Mouse (Mus musculus) spleen, adult 2 months (tissue): ENCODE measurements around the gene Sfrp2.

Experiments used
- CTCF ChIP-seq: fragments of 200-500 bp; IDR thresholded peaks from 2 replicates; pipeline ENCODE4 v1.5.1; 2011; ENCODE audit warnings: mild to moderate bottlenecking, inconsistent platforms; ENCODE audit not compliant: insufficient read depth, insufficient read length, insufficient replicate concordance; ENCODE audit errors: extremely low read depth
- POLR2A ChIP-seq: fragments of 200-500 bp; IDR thresholded peaks from 2 replicates; pipeline ENCODE4 v1.6.1; 2011; ENCODE audit warnings: low read depth, low read length, inconsistent platforms

DNA sequence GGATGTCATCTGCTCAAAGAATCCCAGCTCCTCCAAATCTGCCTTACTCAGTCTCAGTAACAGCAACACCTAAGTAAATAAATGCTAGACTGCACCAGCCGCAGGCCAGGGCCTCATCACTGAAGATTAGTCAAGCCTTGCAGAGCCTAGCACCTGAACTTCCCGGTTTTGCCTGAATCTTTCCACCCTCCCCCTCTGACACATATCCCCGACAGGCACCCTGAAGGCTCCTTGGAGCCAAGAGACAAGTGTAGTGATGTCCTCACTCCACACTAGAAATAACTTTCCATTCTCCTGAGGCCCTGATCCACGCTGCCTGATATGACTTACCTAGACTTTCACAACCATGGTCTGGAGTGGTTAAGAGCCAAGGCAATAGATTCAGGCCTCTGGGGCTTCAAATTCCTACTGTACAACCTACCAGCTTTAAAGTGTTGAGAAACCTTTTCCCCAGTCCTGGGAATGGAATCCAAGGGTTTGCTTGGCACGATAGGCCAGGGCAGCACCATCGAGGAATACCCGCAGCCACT lies 21.7 kb downstream of the Sfrp2 start:
- no peak for TF ChIP-seq POLR2A
- no peak for TF ChIP-seq CTCF
